Mouse (Mus musculus): Measurements from ENCODE around the gene Sidt2.

The Sidt2 gene

GRCm38 (mm10) chr9:45952057-45952456 is 3.0 kb downstream of the Sidt2 start:
- intact Hi-C loops (cut with DNase I): no loop called here

GRCm38 (mm10) chr9:45946872-45947183 is 8.2 kb downstream of the Sidt2 start:
- intact Hi-C loops (cut with DNase I): no loop called here

- intact Hi-C loops (cut with DNase I): no loop called here
Measured at GRCm38 (mm10) chr9:45946182-45946871, 8.7 kb downstream of the Sidt2 start.

- intact Hi-C loops (cut with DNase I): no loop called here
Measured at GRCm38 (mm10) chr9:45945721-45946120, 9.3 kb downstream of the Sidt2 start.

GRCm38 (mm10) chr9:45944506-45945400 is 10.3 kb downstream of the Sidt2 start:
- intact Hi-C loops (cut with DNase I): no loop called here

GRCm38 (mm10) chr9:45943628-45944505 is 11.2 kb downstream of the Sidt2 start:
- intact Hi-C loops (cut with DNase I): no loop called here

- intact Hi-C loops (cut with DNase I): no loop called here
Measured at GRCm38 (mm10) chr9:45942916-45943315, 12.1 kb downstream of the Sidt2 start.

GRCm38 (mm10) chr9:45942464-45942863 is 12.6 kb downstream of the Sidt2 start:
- intact Hi-C loops (cut with DNase I): no loop called here

GRCm38 (mm10) chr9:45941329-45941888 is 13.6 kb downstream of the Sidt2 start:
- intact Hi-C loops (cut with DNase I): no loop called here

GRCm38 (mm10) chr9:45939794-45940193 is 15.3 kb downstream of the Sidt2 start:
- intact Hi-C loops (cut with DNase I): no loop called here

- intact Hi-C loops (cut with DNase I): no loop called here
Measured at GRCm38 (mm10) chr9:45938952-45939637, 16.0 kb downstream of the Sidt2 start.

- intact Hi-C loops (cut with DNase I): no loop called here
Measured at GRCm38 (mm10) chr9:45938088-45938487, 17.0 kb downstream of the Sidt2 start.

GRCm38 (mm10) chr9:45936883-45937282 is 18.2 kb downstream of the Sidt2 start:
- intact Hi-C loops (cut with DNase I): loop anchor here (2.0 kb wide), 1 partner anchor 28 kb away; no protein-coding TSS in a partner anchor

GRCm38 (mm10) chr9:45935628-45936210 is 19.3 kb downstream of the Sidt2 start, which contains the start of gene Tagln:
Gene Tagln (minus strand): TSS chr9:45936058.
- intact Hi-C loops (cut with DNase I): loop anchor here (2.0 kb wide), 1 partner anchor 27 kb away; no protein-coding TSS in a partner anchor

GRCm38 (mm10) chr9:45932571-45933415 is 22.3 kb downstream of the Sidt2 start:
- intact Hi-C loops (cut with DNase I): no loop called here

- intact Hi-C loops (cut with DNase I): no loop called here
Measured at GRCm38 (mm10) chr9:45931958-45932357, 23.1 kb downstream of the Sidt2 start.

GRCm38 (mm10) chr9:45929285-45929684 is 25.8 kb downstream of the Sidt2 start:
- intact Hi-C loops (cut with DNase I): no loop called here

GRCm38 (mm10) chr9:45919895-45920294 is 35.2 kb downstream of the Sidt2 start:
- intact Hi-C loops (cut with DNase I): no loop called here

Measured in adrenal gland (tissue).